Mouse (Mus musculus) heart, embryonic 14.5 days (tissue): ENCODE data around the gene Iars2. TPM values are rescaled to one million over a fixed set of nuclear protein-coding genes. Genes with fewer than 3 reads are reported as not detected.

Experiments
- ATAC-seq: fragments of 200-750 bp; cut with Nextera tagmentation; 2 replicates; pipeline ENCODE4 v1.8.0; 2017; ENCODE audit warnings: low read depth, moderate TSS enrichment; ENCODE audit not compliant: insufficient number of reproducible peaks, insufficient read depth, low FRiP score
- H3K27ac ChIP-seq, 2 experiments: fragments of 200-500 bp in 1 of 2; fragments of 300-500 bp in 1 of 2; sonication (generic) in 1 of 2; replicated peaks in 1 of 2; 2 replicates each; pipeline ENCODE4 v1.5.1; 2012 to 2014; ENCODE audit warnings: low read depth in 2 of 2, low read length in 2 of 2, control low read depth in 1 of 2, mild to moderate bottlenecking in 1 of 2, mixed read lengths in 1 of 2; ENCODE audit not compliant: control insufficient read depth in 1 of 2, insufficient read depth in 1 of 2
- H3K27me3 ChIP-seq: fragments of 300-500 bp; sonication (generic); 2 replicates; pipeline ENCODE4 v1.6.1; 2014; ENCODE audit warnings: mild to moderate bottlenecking, low read length, control low read depth; ENCODE audit not compliant: control insufficient read depth, insufficient read depth
- H3K36me3 ChIP-seq: fragments of 300-500 bp; sonication (generic); 2 replicates; pipeline ENCODE4 v1.6.1; 2014; ENCODE audit warnings: mild to moderate bottlenecking, control low read depth, low read length, mixed read lengths; ENCODE audit not compliant: control insufficient read depth, insufficient read depth
- H3K4me1 ChIP-seq, 2 experiments: fragments of 200-500 bp in 1 of 2; fragments of 300-500 bp in 1 of 2; sonication (generic) in 1 of 2; 2 replicates each; pipeline ENCODE4 v1.6.1; 2012 to 2014; ENCODE audit warnings: low read length in 2 of 2, control low read depth in 1 of 2, mixed read lengths in 1 of 2; ENCODE audit not compliant: control insufficient read depth in 2 of 2, insufficient read depth in 2 of 2
- H3K4me2 ChIP-seq: fragments of 300-500 bp; sonication (generic); 2 replicates; pipeline ENCODE4 v1.6.1; 2014; ENCODE audit warnings: mild to moderate bottlenecking, low read length
- H3K4me3 ChIP-seq, 2 experiments: fragments of 200-500 bp in 1 of 2; fragments of 300-500 bp in 1 of 2; sonication (generic) in 1 of 2; 2 replicates each; pipeline ENCODE4 v1.5.1; 2012 to 2014; ENCODE audit warnings: low read length in 2 of 2, mild to moderate bottlenecking in 2 of 2, control low read depth in 1 of 2, low read depth in 1 of 2, moderate library complexity in 1 of 2; ENCODE audit not compliant: control insufficient read depth in 1 of 2, insufficient read depth in 1 of 2
- H3K9ac ChIP-seq: fragments of 300-500 bp; sonication (generic); 2 replicates; pipeline ENCODE4 v1.6.1; 2014; ENCODE audit warnings: mild to moderate bottlenecking, low read length
- H3K9me3 ChIP-seq: fragments of 300-500 bp; sonication (generic); 2 replicates; pipeline ENCODE4 v1.6.1; 2016; ENCODE audit warnings: low read length, control low read depth; ENCODE audit not compliant: control insufficient read depth
- WGBS: fragments of 180-500 bp; shearing (Covaris S2); extraction: QIAGEN DNeasy Blood & Tissue Kit; methylation state at CpG from one replicate; pipeline ENCODE4 v1.1.7; 2014; 5-methylcytosine and 5-hydroxymethylcytosine counted together
- polyA plus RNA-seq: library from polyadenylated mRNA; unstranded; fragments of >200 nt; fragmentation: Nextera tagmentation; extraction: Ambion mirVana; gene quantifications from 2 replicates; pipeline ENCODE4 v1.2.1, GENCODE M21; 2014

The Iars2 gene
- polyA plus RNA-seq, 1 experiment from 2014 or later: 43.9 TPM

DNA sequence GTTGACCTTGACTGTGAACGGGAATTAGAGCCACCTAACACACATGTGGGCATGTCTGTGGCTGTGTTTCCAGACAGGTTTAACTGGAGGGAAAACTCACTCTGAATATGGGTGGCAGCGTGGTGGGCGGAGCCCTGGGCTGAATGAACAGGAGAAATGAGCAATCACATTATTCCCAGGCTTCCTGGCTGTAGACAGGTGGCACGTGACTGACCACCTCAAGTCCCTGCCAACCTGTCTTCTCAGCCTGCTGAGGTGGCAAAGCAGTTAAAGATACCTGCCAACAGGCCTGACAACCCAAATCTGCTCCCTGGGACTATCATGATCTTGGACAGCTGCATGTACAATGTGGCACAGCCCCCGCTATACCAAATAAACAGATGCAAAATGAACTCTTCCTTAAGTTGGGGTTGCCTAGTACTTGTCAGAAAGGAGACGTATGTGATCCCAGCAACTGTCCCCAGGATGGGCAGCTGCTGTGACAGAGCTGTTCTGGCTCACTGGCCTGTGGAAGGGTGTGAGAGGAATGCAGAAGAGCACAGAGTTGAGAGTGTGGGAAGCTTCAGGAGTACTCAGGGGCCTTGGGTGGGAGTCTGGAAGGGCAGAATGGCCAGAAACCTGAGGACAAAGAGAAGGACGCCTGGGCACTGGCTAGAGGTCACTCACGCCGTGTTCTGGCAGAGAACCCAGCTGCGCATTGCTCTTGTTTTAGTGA is 36.4 kb downstream of the Iars2 start:
- Histone ChIP-seq H3K9ac (no peak overlapping the region), H3K4me2 (no peak overlapping the region), H3K4me1 (peaks cover 0 to 4% of the 10 kb centered on the region in 2 experiments; a peak in 1 of 4 replicates), H3K27me3 (no peaks in the 10 kb centered on the region), H3K36me3 (peaks cover 98% of the 10 kb centered on the region), H3K9me3 (no peaks in the 10 kb centered on the region), H3K27ac (no peak overlapping the region), H3K4me3 (no peak overlapping the region)
- 92% methylated on average over 10 of the region's 10 CpGs for WGBS
- ATAC-seq: no peak

DNA sequence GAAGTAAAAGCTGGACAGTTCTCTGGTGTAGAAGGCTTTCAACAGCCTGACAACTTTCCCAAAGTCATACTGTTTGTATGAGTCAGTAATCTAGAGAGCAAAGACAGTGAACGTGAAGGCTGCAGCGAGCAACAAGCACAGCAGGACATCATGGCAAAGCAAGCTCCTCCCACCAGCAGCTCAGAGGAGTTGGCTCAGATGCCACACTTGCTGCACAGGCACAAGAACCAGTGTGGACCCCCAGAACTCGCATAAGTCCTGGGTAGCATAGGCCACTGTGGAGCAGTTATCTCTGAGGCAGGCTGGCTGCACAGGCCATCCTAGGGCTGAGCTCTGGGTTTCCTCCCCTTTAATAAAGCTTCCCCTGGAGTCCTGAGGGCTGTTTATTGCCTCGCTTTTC is 37.9 kb downstream of the Iars2 start:
- no peak overlapping the region for H3K9ac ChIP-seq
- no peak for ATAC-seq
- no peak overlapping the region for H3K4me3 ChIP-seq
- no peak overlapping the region for H3K27ac ChIP-seq
- no peak overlapping the region for H3K4me2 ChIP-seq
- H3K27me3 ChIP-seq: no peaks in the 10 kb centered on the region
- peaks cover 0 to 4% of the 10 kb centered on the region in 2 experiments; a peak in 1 of 4 replicates for H3K4me1 ChIP-seq
- H3K9me3 ChIP-seq: no peaks in the 10 kb centered on the region
- H3K36me3 ChIP-seq: peaks cover 97% of the 10 kb centered on the region
- 80% methylated on average over 4 of the region's 4 CpGs for WGBS

DNA sequence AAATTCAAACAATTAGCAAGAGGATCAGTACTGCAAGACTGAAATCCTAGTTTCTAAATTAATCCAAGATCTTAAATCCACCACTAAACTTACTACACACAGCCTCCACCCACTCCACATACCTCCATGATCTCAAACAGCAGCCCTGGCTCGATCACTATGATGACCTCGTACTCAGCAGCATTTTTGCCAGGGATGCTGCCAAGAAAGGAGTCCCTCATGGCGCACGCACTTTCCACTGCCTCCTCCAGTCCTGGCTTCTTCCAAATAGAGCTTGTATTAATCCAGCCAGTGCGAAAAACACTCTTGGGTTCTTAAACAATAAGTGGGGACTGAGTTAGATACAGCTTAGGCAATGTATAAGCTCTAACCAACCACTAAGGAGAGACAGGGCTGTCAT is 40.0 kb downstream of the Iars2 start:
- H3K4me3 ChIP-seq: no peak overlapping the region
- ATAC-seq: no peak
- H3K27ac ChIP-seq: no peak overlapping the region
- WGBS: 50% methylated on average over 5 of the region's 5 CpGs
- H3K9me3 ChIP-seq: no peaks in the 10 kb centered on the region
- no peak overlapping the region for H3K9ac ChIP-seq
- H3K4me1 ChIP-seq: peaks cover 6 to 17% of the 10 kb centered on the region in 2 experiments
- H3K27me3 ChIP-seq: no peaks in the 10 kb centered on the region
- H3K4me2 ChIP-seq: no peak overlapping the region
- peaks cover 86% of the 10 kb centered on the region for H3K36me3 ChIP-seq

DNA sequence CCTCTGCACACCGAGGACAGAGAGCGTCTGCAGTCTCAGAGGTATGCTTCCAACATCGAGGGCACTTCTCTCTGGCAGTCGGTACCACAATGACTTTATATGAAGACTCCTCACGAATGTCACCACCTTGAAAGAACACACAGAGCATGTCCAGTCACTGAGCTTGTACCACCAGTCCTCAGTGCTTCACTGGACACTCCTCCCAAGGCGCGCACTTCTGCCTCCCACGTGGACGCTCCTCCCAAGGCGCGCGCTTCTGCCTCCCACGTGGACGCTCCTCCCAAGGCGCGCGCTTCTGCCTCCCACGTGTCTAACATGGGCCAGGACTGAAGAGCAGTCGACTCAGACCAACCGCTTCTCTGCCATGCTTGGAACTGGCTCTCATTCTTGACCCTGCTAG is 42.1 kb downstream of the Iars2 start:
- WGBS: 72% methylated on average over 20 of the region's 20 CpGs
- Histone ChIP-seq H3K27ac (no peak overlapping the region), H3K9me3 (no peaks in the 10 kb centered on the region), H3K27me3 (no peaks in the 10 kb centered on the region), H3K4me2 (no peak overlapping the region), H3K4me3 (no peak overlapping the region), H3K36me3 (peaks cover 85% of the 10 kb centered on the region), H3K9ac (no peak overlapping the region), H3K4me1 (peaks cover 7 to 21% of the 10 kb centered on the region in 2 experiments)
- no peak for ATAC-seq

DNA sequence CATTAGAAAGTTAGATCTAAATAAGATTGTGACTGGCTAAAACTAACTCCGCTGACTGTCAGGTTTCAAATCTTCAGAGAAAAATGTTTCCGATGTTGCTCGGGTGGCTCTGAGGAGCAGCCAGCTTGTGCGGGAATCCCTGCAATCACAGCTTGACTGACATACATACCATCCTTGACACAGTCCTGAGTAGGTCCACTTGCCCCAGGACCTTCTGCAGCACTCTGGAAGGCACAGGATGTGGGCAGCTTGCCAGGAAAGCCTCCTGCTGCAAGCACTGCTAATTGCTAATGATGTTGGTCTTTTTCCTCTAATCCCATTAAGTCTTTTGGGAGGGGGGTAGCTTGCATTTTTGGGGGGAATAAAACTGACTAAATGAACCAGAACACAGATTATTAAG is 44.0 kb downstream of the Iars2 start:
- Histone ChIP-seq H3K27me3 (no peaks in the 10 kb centered on the region), H3K4me1 (peaks cover 7 to 21% of the 10 kb centered on the region in 2 experiments), H3K4me3 (no peak overlapping the region), H3K27ac (peak overlapping the region; percentile 1 to 67; a peak in 3 of 4 replicates), H3K9me3 (no peaks in the 10 kb centered on the region), H3K9ac (no peak overlapping the region), H3K36me3 (peaks cover 84% of the 10 kb centered on the region), H3K4me2 (peak overlapping the region; percentile 39; the same call in 1 of the 2 replicates)
- 38% methylated on average over 4 of the region's 4 CpGs for WGBS
- ATAC-seq: peak; percentile 78

DNA sequence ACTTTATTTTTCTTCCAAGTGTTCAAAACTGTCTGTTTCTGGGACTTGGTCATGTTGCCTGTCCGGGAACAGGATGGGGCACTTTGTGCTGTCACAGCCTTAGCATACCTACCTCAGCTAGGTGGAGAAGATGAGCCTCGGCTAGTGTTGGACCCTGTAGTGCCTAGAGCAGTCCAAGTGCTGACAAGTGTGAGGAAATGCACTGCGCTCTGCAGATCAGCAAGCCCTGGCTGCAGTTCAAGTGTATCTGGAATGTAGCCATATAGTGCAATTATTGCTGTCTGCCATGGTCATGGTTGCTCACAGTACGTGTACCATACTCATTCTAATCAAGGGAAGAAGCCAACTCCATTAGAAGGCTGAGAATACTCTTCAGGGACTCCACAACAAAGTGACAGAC is 44.5 kb downstream of the Iars2 start:
- H3K36me3 ChIP-seq: peaks cover 84% of the 10 kb centered on the region
- no peaks in the 10 kb centered on the region for H3K27me3 ChIP-seq
- H3K4me1 ChIP-seq: peaks cover 7 to 21% of the 10 kb centered on the region in 2 experiments
- H3K27ac ChIP-seq: peak overlapping the region; percentile 1 to 67; a peak in 3 of 4 replicates
- H3K9ac ChIP-seq: no peak overlapping the region
- ATAC-seq: peak; percentile 74
- WGBS: 8% methylated on average over 4 of the region's 4 CpGs
- no peaks in the 10 kb centered on the region for H3K9me3 ChIP-seq
- no peak overlapping the region for H3K4me3 ChIP-seq
- peak overlapping the region; percentile 39; the same call in 1 of the 2 replicates for H3K4me2 ChIP-seq

DNA sequence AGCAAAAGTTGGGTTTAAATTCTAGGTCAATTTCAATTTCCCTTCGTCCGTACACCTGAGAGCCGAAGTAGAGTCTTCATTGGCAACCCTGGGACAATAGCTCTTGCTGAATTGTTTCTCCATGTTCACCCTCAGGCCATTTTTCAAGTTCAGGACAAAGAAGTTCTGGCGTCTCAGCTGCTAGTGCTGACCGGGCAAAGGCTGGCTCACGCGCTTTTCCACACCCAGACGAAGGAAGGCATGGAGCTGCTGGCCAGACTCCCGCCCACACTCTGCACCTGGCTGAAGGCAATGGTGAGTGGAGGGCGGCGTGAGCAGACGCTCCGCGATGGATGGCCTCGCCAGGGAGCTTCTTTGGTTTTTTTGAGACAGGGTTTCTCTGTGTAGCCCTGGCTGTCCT is 45.9 kb downstream of the Iars2 start:
- Histone ChIP-seq H3K27me3 (no peaks in the 10 kb centered on the region), H3K27ac (no peak overlapping the region), H3K9me3 (no peaks in the 10 kb centered on the region), H3K4me1 (peaks cover 7 to 17% of the 10 kb centered on the region in 2 experiments), H3K9ac (no peak overlapping the region), H3K4me2 (no peak overlapping the region), H3K4me3 (no peak overlapping the region), H3K36me3 (peaks cover 85% of the 10 kb centered on the region)
- 97% methylated on average over 15 of the region's 15 CpGs for WGBS
- no peak for ATAC-seq

DNA sequence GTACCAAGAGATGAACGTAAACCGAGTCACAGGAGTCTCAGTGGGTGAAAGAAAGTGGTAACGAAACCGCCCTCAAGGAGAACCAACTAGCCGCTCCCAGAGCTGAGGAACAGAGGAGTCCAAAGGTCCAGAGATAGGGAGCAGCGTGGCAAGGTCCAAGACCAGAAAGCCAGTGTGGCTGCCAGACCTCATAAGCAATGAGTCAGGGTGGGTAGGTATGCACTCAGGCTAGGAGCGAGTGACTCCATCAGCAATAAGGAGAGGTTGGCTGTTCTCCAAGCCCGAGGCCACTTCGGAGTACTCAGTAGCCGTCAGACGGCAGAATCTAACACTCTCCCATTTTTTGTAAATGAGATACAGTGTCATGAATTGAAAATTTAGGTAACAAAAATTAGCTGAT is 46.4 kb downstream of the Iars2 start:
- peaks cover 85% of the 10 kb centered on the region for H3K36me3 ChIP-seq
- H3K4me2 ChIP-seq: no peak overlapping the region
- no peak overlapping the region for H3K27ac ChIP-seq
- no peaks in the 10 kb centered on the region for H3K9me3 ChIP-seq
- peaks cover 7 to 17% of the 10 kb centered on the region in 2 experiments for H3K4me1 ChIP-seq
- H3K9ac ChIP-seq: no peak overlapping the region
- H3K27me3 ChIP-seq: no peaks in the 10 kb centered on the region
- no peak overlapping the region for H3K4me3 ChIP-seq
- no peak for ATAC-seq
- 75% methylated on average over 11 of the region's 11 CpGs for WGBS
